In the genomic region with DNA sequence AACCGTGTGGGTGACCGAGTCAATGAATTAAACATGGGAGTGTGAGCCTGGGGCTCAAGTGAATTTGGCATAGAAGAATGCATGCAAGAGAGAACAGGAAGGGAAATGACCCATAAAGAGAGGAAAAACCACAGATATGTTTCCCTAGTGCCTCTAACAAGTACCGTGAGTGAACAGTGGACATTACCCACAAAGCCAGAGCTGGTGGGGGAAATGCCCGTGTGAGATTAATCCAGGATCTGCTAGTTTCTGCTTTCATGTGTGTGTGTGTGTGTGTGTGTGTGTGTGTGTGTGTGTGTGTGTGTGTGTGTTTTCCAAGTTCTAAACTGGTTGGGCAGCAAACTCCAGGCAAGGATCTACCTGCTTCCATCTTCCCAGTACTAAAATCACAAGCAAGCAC, we compare ENCODE assay signal across 20 mouse cellular contexts. TPM values are rescaled to one million over a fixed set of nuclear protein-coding genes. Genes with fewer than 3 reads are reported as not detected.
"Had no signal": no experiment of that assay in that cellular context is flagged by ENCODE, and none has a peak within 500 bp of the region (broad histone marks: within the 10 kb centered on the region; RNA-seq: fewer than 3 reads in every experiment).

No protein-coding gene starts in this region.

- H3K4me2 ChIP-seq: intestine, embryonic 15.5 days; limb, embryonic 13.5 days; liver, embryonic 12.5 days; liver, embryonic 15.5 days; lung, embryonic 15.5 days; midbrain, embryonic 11.5 days; neural tube, embryonic 12.5 days; neural tube, embryonic 15.5 days; stomach, embryonic 15.5 days had no signal

- H3K4me1 ChIP-seq: intestine, embryonic 15.5 days; limb, embryonic 10.5 days; limb, embryonic 13.5 days; lung, embryonic 15.5 days; neural tube, embryonic 12.5 days; neural tube, embryonic 15.5 days; stomach, embryonic 15.5 days had no signal

- ATAC-seq: intestine, embryonic 15.5 days; liver, embryonic 12.5 days had no signal

- H3K9ac ChIP-seq: intestine, embryonic 15.5 days; limb, embryonic 13.5 days; liver, embryonic 12.5 days; liver, embryonic 15.5 days; lung, embryonic 15.5 days; neural tube, embryonic 12.5 days; neural tube, embryonic 15.5 days; stomach, embryonic 15.5 days had no signal

- DNase-seq: liver; lung, adult 18-20 months; lung, postnatal 14 days; lung, postnatal 4 days; midbrain, embryonic 14.5 days; right cerebral cortex, adult 18-20 months; right cerebral cortex, postnatal 14 days; spleen, adult 18-20 months; thymus, postnatal 25 days had no signal

- H3K36me3 ChIP-seq: intestine, embryonic 15.5 days; limb, embryonic 10.5 days; limb, embryonic 13.5 days; liver, embryonic 12.5 days; liver, embryonic 15.5 days; lung, embryonic 15.5 days; neural tube, embryonic 12.5 days; neural tube, embryonic 15.5 days; stomach, embryonic 15.5 days had no signal

- H3K27ac ChIP-seq: intestine, embryonic 15.5 days; limb, embryonic 10.5 days; limb, embryonic 13.5 days; liver, embryonic 12.5 days; liver, embryonic 15.5 days; lung, embryonic 15.5 days; neural tube, embryonic 12.5 days; neural tube, embryonic 15.5 days; stomach, embryonic 15.5 days had no signal

- H3K27me3 ChIP-seq: intestine, embryonic 15.5 days; limb, embryonic 13.5 days; liver, embryonic 12.5 days; lung, embryonic 15.5 days; neural tube, embryonic 12.5 days; neural tube, embryonic 15.5 days; stomach, embryonic 15.5 days had no signal

- H3K9me3 ChIP-seq: intestine, embryonic 15.5 days; limb, embryonic 10.5 days; limb, embryonic 13.5 days; liver, embryonic 12.5 days; liver, embryonic 15.5 days; lung, embryonic 15.5 days; neural tube, embryonic 12.5 days; neural tube, embryonic 15.5 days; stomach, embryonic 15.5 days had no signal

- H3K4me3 ChIP-seq: intestine, embryonic 15.5 days; limb, embryonic 10.5 days; limb, embryonic 13.5 days; liver, embryonic 12.5 days; liver, embryonic 15.5 days; lung, embryonic 15.5 days; neural tube, embryonic 12.5 days; neural tube, embryonic 15.5 days; stomach, embryonic 15.5 days had no signal

RNA-seq across cellular contexts. Expression of gene Il21, which starts 37.5 kb away (rescaled TPM):
- polyA plus RNA-seq: intestine, embryonic 15.5 days; limb, embryonic 10.5 days; limb, embryonic 13.5 days; liver, embryonic 12.5 days; liver, embryonic 15.5 days; lung, embryonic 15.5 days; midbrain, embryonic 11.5 days; midbrain, embryonic 14.5 days; midbrain, postnatal 0 days; neural tube, embryonic 12.5 days; neural tube, embryonic 15.5 days; stomach, embryonic 15.5 days had no signal
